Mouse (Mus musculus) left cerebral cortex, postnatal 25 days (tissue): ENCODE results near the gene Akt1s1. TPM values are rescaled to one million over a fixed set of nuclear protein-coding genes. Genes with fewer than 3 reads are reported as not detected.

Experiments
- DNase-seq, 2 experiments: peaks; one replicate each; pipeline ENCODE4 v3.0.0; 2022; ENCODE audit warnings: low spot score in 2 of 2, mixed read lengths in 1 of 2
- intact Hi-C: fragments of 180-260 bp; cut with DNase I; formaldehyde crosslinking; loops from one replicate; pipeline ENCODE4 v1.15.1; 2025
- total RNA-seq, 2 experiments: library from RNA; stranded (reverse); gene quantifications; 2 replicates each; pipeline ENCODE4 v1.2.3; 2021

Akt1s1 gene
- 10 to 100 TPM; 78.5 to 79.1 TPM for total RNA-seq

DNA sequence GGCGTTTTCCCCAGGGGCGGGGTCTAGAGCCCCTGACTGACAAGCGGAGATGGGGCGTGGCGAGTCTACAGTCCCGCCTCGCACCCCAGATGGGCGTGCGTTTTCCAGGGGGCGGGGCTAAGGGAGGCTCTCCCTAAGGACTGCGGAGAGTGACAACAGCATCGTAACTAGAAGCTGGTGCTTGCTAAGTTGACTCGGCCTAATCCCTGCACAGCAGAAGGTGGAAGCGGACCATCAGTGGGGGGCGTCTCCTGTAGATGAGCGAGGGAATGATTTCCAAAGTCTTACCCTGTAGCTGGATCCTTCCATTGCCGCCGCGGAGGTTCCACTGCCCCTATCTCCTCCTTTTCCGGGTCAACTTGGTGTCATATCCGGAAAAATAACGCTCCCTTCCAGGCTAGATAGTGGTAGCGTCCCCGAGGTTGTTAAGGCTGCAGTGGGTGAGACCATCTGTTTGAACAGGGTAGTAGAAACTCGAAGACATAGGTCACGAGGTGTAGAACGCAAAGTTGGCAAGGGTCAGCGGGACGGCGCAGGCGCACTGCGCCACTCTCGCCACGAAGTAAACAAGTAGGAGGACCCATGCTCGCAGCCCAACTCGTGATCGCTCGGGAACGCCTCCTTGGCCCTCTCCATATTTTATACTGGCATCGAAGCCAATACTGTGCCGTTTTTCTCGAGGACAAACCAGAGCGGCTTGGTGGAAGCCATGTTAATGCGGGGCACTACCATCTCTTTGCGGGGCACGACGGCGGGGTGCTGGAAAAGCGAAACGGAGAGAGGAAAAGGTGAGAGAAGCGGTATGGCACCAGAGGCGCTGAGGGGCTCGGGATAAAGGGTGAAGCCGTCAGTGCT is at the start of gene Akt1s1, which contains the start of gene Tbc1d17:
Akt1s1 (plus strand) TSS at position 431 of the 855 bp plus-strand sequence.
Tbc1d17 (minus strand) TSS at position 519 of the 855 bp plus-strand sequence.
- intact Hi-C loops: loop anchor here (1.0 kb wide), 1 partner anchor 42 kb away; no protein-coding TSS in a partner anchor
- peak; percentile 99 to 100 for DNase-seq

DNA sequence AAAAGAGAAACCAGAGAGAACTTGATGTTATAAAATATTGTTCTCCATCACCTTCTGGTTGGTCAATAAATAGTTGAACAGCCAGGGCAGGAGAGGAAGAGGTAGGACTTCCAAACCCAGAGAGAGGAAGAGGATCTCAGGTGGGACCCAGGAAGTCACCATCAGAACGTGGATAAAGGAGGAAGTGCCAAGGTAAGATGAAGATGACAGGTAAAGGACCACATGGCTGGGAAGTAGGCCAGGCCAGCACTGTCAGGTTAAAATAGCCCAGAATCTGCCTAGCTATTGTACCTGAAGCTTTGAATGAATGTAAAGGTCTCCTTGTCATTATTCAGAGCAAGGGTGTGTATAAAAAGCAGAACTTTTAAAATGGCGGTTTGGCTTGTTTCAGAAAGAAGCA is 39.9 kb upstream of the Akt1s1 start:
- no peak for DNase-seq
- intact Hi-C loops: no loop called here

GRCm38 (mm10) chr7:44809466-44809865 is 39.3 kb upstream of the Akt1s1 start:
- intact Hi-C loops: no loop called here
- DNase-seq: no peak

GRCm38 (mm10) chr7:44810365-44810764 is 38.4 kb upstream of the Akt1s1 start:
- intact Hi-C loops: loop anchor here (5.0 kb wide), 1 partner anchor 38 kb away; no protein-coding TSS in a partner anchor
- no peak for DNase-seq

DNA sequence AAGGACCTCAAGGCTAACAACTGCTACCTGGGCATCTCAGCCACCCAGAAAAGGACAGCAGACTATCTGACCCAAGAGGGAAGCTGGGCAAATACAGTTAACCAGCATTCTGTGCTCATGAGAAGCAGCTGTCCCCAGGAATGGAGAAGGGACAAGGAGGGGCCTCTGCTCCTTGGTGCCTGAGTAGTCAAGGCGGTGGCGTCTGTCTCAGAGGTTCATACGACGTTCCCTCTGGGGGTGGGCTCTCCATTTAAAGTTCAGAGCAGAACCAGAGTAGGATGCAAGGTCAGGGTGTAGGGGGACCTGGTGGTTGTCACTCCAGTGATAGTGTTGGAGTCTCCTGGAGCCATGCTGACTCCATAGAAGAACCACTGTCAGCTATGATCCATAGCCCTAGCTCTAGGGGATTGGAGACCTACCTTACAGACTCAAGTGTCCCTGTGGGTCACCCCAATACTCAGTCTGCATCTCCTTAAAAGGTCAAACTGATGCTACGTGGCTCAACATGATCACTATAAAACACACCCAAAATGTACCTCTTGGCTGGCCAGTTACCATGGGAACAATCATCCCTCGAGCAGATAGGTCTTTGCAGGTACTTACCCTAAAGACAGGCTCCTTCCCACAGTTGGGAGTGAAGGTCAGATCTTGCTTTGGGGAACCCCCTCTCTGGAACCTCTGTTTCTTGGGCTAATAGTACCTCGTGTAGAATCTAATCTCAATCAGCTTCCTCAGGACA is 37.8 kb upstream of the Akt1s1 start:
- intact Hi-C loops: loop anchor here (5.0 kb wide), 1 partner anchor 39 kb away; no protein-coding TSS in a partner anchor
- no peak for DNase-seq

GRCm38 (mm10) chr7:44812651-44813325 is 36.0 kb upstream of the Akt1s1 start:
- intact Hi-C loops: loop anchor here (5.0 kb wide), 1 partner anchor 40 kb away; no protein-coding TSS in a partner anchor
- DNase-seq: no peak

GRCm38 (mm10) chr7:44813985-44814384 is 34.8 kb upstream of the Akt1s1 start:
- no peak for DNase-seq
- intact Hi-C loops: loop anchor here (2.0 to 5.0 kb wide), 2 partner anchors 42 to 65 kb away; partner anchors contain the start of gene Vrk3

- intact Hi-C loops: loop anchor here (2.0 to 5.0 kb wide), 2 partner anchors 42 to 66 kb away; partner anchors contain the start of gene Vrk3
- DNase-seq: no peak
Observed at GRCm38 (mm10) chr7:44814423-44814822, 34.4 kb upstream of the Akt1s1 start.

GRCm38 (mm10) chr7:44814952-44815553 is 33.7 kb upstream of the Akt1s1 start:
- intact Hi-C loops: loop anchor here (2.0 to 5.0 kb wide), 2 partner anchors 43 to 66 kb away; partner anchors contain the start of gene Vrk3

GRCm38 (mm10) chr7:44815721-44816469 is 32.9 kb upstream of the Akt1s1 start, which contains the start of the genes Nup62 and Il4i1:
Gene Nup62, plus strand, starts transcription at chr7:44816088.
Gene Il4i1, plus strand, starts transcription at chr7:44816387.
- peak; percentile 98 to 99 for DNase-seq
- intact Hi-C loops: loop anchor here (2.0 kb wide), 1 partner anchor 67 kb away; the partner anchor contains the start of gene Vrk3

More at GRCm38 (mm10) chr7:44814952-44815553, 33.7 kb upstream of the Akt1s1 start:
- DNase-seq: no peak

DNA sequence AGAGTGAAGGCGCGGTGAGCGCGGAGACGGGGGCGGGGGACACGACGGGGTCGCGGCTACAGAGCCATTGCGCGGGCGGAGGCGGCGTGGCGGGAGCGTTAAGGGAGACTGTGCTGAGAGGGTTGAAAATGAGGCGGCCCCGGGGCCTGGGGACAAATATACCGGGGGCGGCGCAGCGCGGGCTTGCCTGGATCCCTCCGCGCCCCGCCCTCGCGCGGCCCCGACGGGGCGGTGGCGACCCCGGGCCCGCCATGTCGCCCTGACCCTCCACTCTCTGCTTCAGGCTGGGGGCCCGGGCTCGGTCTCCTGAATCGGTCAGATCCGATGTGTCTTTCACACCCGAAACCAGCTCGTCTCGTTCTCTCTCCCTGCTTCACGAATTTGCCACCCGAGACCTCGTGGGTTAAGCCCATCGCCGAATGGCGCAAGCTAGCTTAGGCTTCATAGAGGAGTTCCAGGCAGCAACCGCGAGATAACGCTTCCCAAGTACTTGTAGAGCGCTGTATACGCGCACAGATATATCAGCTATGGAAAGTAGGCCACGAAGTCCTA is 32.2 kb upstream of the Akt1s1 start, which contains the start of gene Atf5:
Atf5 (minus strand) TSS at position 189 of the 552 bp plus-strand sequence.
- intact Hi-C loops: no loop called here
- DNase-seq: peak; percentile 47 to 49

GRCm38 (mm10) chr7:44817441-44817840 is 31.4 kb upstream of the Akt1s1 start:
- intact Hi-C loops: no loop called here
- DNase-seq: no peak

DNA sequence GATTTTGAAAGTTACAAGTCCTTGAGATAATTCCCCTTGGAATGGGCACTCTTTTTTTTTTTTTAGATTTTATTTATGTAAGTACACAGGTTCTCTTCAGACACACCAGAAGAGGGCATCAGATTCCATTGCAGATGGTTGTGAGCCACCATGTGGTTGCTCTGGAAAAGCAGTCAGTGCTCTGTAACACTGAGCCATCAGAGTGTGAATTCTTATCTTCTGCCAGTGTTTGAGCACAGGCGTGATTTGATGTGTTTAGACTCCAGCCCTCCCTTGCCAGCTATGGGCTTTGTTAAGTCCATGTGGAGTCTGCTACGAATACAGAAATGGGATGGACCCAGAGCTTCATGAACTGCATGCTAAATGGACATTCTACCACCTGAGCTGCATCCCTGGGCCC is 30.6 kb upstream of the Akt1s1 start:
- DNase-seq: peak in 1 of 2 experiments; percentile 51
- intact Hi-C loops: no loop called here

- DNase-seq: peak in 1 of 2 experiments; percentile 30
- intact Hi-C loops: no loop called here
Observed at GRCm38 (mm10) chr7:44818751-44819235, 30.0 kb upstream of the Akt1s1 start.

DNA sequence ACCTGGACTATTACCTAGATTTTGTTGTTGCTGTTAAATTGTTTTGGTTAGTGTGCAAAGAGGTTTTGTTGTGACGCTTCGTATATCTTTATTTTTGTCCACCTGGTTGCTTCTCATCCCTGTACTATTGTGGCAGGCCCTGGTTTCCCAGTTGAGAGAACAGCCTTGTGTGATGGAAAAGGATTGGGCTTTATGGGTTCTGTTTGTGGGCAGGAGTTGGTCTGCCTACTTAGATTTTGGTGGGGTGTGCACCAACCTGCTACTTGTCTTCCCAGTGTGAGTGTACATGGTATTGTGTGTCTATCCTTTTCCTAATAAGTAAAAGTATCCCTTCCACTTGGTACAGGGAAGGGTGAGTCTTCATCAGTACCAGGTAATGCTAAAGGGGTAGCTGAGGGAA is 29.4 kb upstream of the Akt1s1 start:
- intact Hi-C loops: no loop called here
- peak in 1 of 2 experiments; percentile 2 for DNase-seq

DNA sequence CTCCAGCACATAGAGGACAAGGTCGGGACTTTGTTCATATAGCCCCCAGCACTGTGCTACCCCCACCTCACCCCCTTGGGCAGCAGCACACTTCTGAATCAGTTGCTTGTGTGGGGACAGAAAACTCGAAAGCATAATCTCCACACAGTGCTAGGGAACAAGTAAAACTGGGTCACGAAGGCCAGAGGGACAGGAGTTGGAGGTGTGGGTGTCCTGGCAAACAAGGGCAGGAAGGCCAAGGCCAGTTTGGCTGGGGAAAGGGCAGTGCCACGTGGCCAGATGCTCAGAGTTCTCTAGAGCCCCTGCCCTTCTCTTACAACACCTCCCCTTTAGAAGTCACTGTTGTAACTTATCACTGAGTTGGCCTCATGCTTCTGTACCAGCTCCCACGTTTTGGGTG is 28.9 kb upstream of the Akt1s1 start:
- intact Hi-C loops: no loop called here
- no peak for DNase-seq

DNA sequence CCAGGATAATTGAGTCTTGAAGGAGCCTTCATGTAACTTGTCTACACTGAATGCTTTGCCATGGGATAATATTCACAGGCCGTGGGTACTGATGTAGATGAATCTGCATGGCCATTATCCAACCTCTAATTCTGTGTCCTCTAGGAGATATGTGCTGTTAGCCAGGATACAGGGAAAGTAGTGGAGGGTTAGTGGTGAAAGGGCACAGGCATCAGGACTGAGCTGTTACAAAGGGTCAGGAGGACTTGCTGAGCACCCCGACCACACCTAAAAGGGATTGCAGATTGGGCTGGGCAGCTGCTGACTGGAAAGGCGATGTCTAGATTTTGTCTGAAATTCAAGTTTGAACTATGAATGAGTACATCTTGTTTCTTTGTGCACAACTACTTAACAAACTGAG is 28.3 kb upstream of the Akt1s1 start:
- intact Hi-C loops: no loop called here
- DNase-seq: no peak
